Mouse (Mus musculus): ENCODE measurements at regions not wholly inside any gene's neighbourhood (a gene's known extent, or its start where the extent isn't known, plus 50 kb on each side); places are given as distances from the start of the nearest gene placed in this dataset.

- 86% methylated on average over 7 of the region's 7 CpGs for WGBS
- Histone ChIP-seq H3K4me3 (ENCODE audit: insufficient read depth, low read depth, low read length) (no peak overlapping the region), H3K4me1 (ENCODE audit: control insufficient read depth, insufficient read depth, low read length) (peaks cover 25% of the 10 kb centered on the region), H3K27ac (ENCODE audit: insufficient read depth, low read depth, low read length) (no peak overlapping the region)
- TF ChIP-seq CTCF (IDR thresholded peaks at IDR 0.05; ENCODE audit: insufficient read depth, low read depth, low read length): no peak
- TF ChIP-seq POLR2A (IDR thresholded peaks at IDR 0.05; ENCODE audit: insufficient read depth, low read depth, low read length): no peak
These were observed 172.0 kb upstream of the Jmjd1c start for GRCm38 (mm10) chr10:66923947-66924346.

GRCm38 (mm10) chr10:66924418-66924817 lies 171.5 kb upstream of the Jmjd1c start:
- Histone ChIP-seq H3K27ac (ENCODE audit: insufficient read depth, low read depth, low read length) (no peak overlapping the region), H3K4me1 (ENCODE audit: control insufficient read depth, insufficient read depth, low read length) (peaks cover 24% of the 10 kb centered on the region), H3K4me3 (ENCODE audit: insufficient read depth, low read depth, low read length) (no peak overlapping the region)
- no peak for TF ChIP-seq POLR2A (IDR thresholded peaks at IDR 0.05; ENCODE audit: insufficient read depth, low read depth, low read length)
- TF ChIP-seq CTCF (IDR thresholded peaks at IDR 0.05; ENCODE audit: insufficient read depth, low read depth, low read length): no peak
- WGBS: 83% methylated on average over 16 of the region's 16 CpGs

- 79% methylated on average over 6 of the region's 6 CpGs for WGBS
- peaks cover 16% of the 10 kb centered on the region for H3K4me1 ChIP-seq (ENCODE audit: control insufficient read depth, insufficient read depth, low read length)
- no peak overlapping the region for H3K27ac ChIP-seq (ENCODE audit: insufficient read depth, low read depth, low read length)
- H3K4me3 ChIP-seq (ENCODE audit: insufficient read depth, low read depth, low read length): no peak overlapping the region
- no peak for TF ChIP-seq POLR2A (IDR thresholded peaks at IDR 0.05; ENCODE audit: insufficient read depth, low read depth, low read length)
- TF ChIP-seq CTCF (IDR thresholded peaks at IDR 0.05; ENCODE audit: insufficient read depth, low read depth, low read length): no peak
These were observed 170.3 kb upstream of the Jmjd1c start for GRCm38 (mm10) chr10:66925553-66926127.

GRCm38 (mm10) chr10:66927651-66928050 lies 168.3 kb upstream of the Jmjd1c start:
- TF ChIP-seq CTCF (IDR thresholded peaks at IDR 0.05; ENCODE audit: insufficient read depth, low read depth, low read length) (no peak), POLR2A (IDR thresholded peaks at IDR 0.05; ENCODE audit: insufficient read depth, low read depth, low read length) (no peak)
- Histone ChIP-seq H3K4me3 (ENCODE audit: insufficient read depth, low read depth, low read length) (no peak overlapping the region), H3K4me1 (ENCODE audit: control insufficient read depth, insufficient read depth, low read length) (peaks cover 3% of the 10 kb centered on the region; the same call in 1 of the 2 replicates), H3K27ac (ENCODE audit: insufficient read depth, low read depth, low read length) (no peak overlapping the region)
- 84% methylated on average over 2 of the region's 2 CpGs for WGBS

- H3K4me3 ChIP-seq (ENCODE audit: insufficient read depth, low read depth, low read length): no peak overlapping the region
- TF ChIP-seq POLR2A (IDR thresholded peaks at IDR 0.05; ENCODE audit: insufficient read depth, low read depth, low read length) (no peak), CTCF (IDR thresholded peaks at IDR 0.05; ENCODE audit: insufficient read depth, low read depth, low read length) (no peak)
- WGBS: 54% methylated on average over 6 of the region's 6 CpGs
- no peak overlapping the region for H3K27ac ChIP-seq (ENCODE audit: insufficient read depth, low read depth, low read length)
- no peaks in the 10 kb centered on the region for H3K4me1 ChIP-seq (ENCODE audit: control insufficient read depth, insufficient read depth, low read length)
These were observed 167.5 kb upstream of the Jmjd1c start for GRCm38 (mm10) chr10:66928211-66928990.

- TF ChIP-seq POLR2A (IDR thresholded peaks at IDR 0.05; ENCODE audit: insufficient read depth, low read depth, low read length) (no peak), CTCF (IDR thresholded peaks at IDR 0.05; ENCODE audit: insufficient read depth, low read depth, low read length) (no peak)
- 80% methylated on average over 10 of the region's 10 CpGs for WGBS
These were observed 165.4 kb upstream of the Jmjd1c start for GRCm38 (mm10) chr10:66930563-66930962.

GRCm38 (mm10) chr10:66931505-66931904 lies 164.4 kb upstream of the Jmjd1c start:
- H3K4me3 ChIP-seq (ENCODE audit: insufficient read depth, low read depth, low read length): no peak overlapping the region
- 81% methylated on average over 7 of the region's 7 CpGs for WGBS
- TF ChIP-seq POLR2A (IDR thresholded peaks at IDR 0.05; ENCODE audit: insufficient read depth, low read depth, low read length) (no peak), CTCF (IDR thresholded peaks at IDR 0.05; ENCODE audit: insufficient read depth, low read depth, low read length) (no peak)
- no peak overlapping the region for H3K27ac ChIP-seq (ENCODE audit: insufficient read depth, low read depth, low read length)
- no peaks in the 10 kb centered on the region for H3K4me1 ChIP-seq (ENCODE audit: control insufficient read depth, insufficient read depth, low read length)

More at GRCm38 (mm10) chr10:66930563-66930962, 165.4 kb upstream of the Jmjd1c start:
- Histone ChIP-seq H3K4me3 (ENCODE audit: insufficient read depth, low read depth, low read length) (no peak overlapping the region), H3K4me1 (ENCODE audit: control insufficient read depth, insufficient read depth, low read length) (no peaks in the 10 kb centered on the region), H3K27ac (ENCODE audit: insufficient read depth, low read depth, low read length) (no peak overlapping the region)

- H3K4me1 ChIP-seq (ENCODE audit: control insufficient read depth, insufficient read depth, low read length): no peaks in the 10 kb centered on the region
- no peak overlapping the region for H3K27ac ChIP-seq (ENCODE audit: insufficient read depth, low read depth, low read length)
- no peak for TF ChIP-seq POLR2A (IDR thresholded peaks at IDR 0.05; ENCODE audit: insufficient read depth, low read depth, low read length)
- TF ChIP-seq CTCF (IDR thresholded peaks at IDR 0.05; ENCODE audit: insufficient read depth, low read depth, low read length): no peak
- no peak overlapping the region for H3K4me3 ChIP-seq (ENCODE audit: insufficient read depth, low read depth, low read length)
- WGBS: 88% methylated on average over 6 of the region's 6 CpGs
These were observed 163.4 kb upstream of the Jmjd1c start for GRCm38 (mm10) chr10:66932544-66932943.

GRCm38 (mm10) chr10:66933689-66934088 lies 162.2 kb upstream of the Jmjd1c start:
- Histone ChIP-seq H3K27ac (ENCODE audit: insufficient read depth, low read depth, low read length) (no peak overlapping the region), H3K4me3 (ENCODE audit: insufficient read depth, low read depth, low read length) (no peak overlapping the region), H3K4me1 (ENCODE audit: control insufficient read depth, insufficient read depth, low read length) (no peaks in the 10 kb centered on the region)
- TF ChIP-seq POLR2A (IDR thresholded peaks at IDR 0.05; ENCODE audit: insufficient read depth, low read depth, low read length) (no peak), CTCF (IDR thresholded peaks at IDR 0.05; ENCODE audit: insufficient read depth, low read depth, low read length) (no peak)
- 90% methylated on average over 7 of the region's 7 CpGs for whole genome bisulfite sequencing
